Mouse (Mus musculus) lung, postnatal 10 days (tissue): ENCODE results near the gene Prpf4b.
"Not testable (repeated sequence)": the region's sequence is repeated elsewhere in the genome, so short reads cannot be mapped to it uniquely, and the experiment has no call there.

Experiments used
- DNase-seq: peaks from one replicate; pipeline ENCODE4 v3.0.0; 2021

Prpf4b gene

DNA sequence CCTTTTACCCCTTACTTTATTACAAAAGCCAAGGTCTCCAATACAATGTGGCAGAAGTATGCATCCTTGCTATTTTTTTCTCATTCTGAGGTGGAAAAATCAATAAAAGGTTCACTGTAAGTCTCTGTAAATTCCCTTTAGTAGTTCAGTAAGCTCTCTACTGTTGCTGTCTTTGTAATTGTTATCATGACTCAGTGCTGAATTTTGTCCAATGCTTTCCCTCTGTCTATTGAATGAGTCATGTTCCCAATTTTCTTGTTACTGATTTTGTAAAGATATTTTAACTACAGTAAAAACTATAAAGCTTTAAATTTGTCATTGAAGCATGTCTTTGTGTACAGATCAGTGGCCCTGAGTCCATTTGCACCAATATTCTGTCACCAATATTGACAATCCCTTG lies 67.3 kb downstream of the Prpf4b start:
- no peak for DNase-seq

GRCm38 (mm10) chr13:34951437-34951836 lies 76.3 kb downstream of the Prpf4b start:
- DNase-seq, result not testable (repeated sequence)
